Mouse (Mus musculus) MEL (cell line): ENCODE results near the gene Hmox2. TPM values are rescaled to one million over a fixed set of nuclear protein-coding genes. Genes with fewer than 3 reads are reported as not detected.

ENCODE experiments used
- DNase-seq: peaks from one replicate; pipeline ENCODE4 v3.0.0; 2011; ENCODE audit warnings: low read depth, low spot score
- H3K27ac ChIP-seq: 2 replicates; pipeline ENCODE4 v1.5.1; 2012; ENCODE audit warnings: low read depth, mild to moderate bottlenecking, control low read depth, low read length, moderate library complexity; ENCODE audit not compliant: control insufficient read depth
- H3K27me3 ChIP-seq, 2 experiments: fragments of 150-350 bp in 1 of 2; sonication (generic) in 1 of 2; 2 replicates each; pipeline ENCODE4 v1.6.1; 2012; ENCODE audit warnings: low read length in 2 of 2, mild to moderate bottlenecking in 2 of 2, improper control_type of control experiment in 1 of 2, moderate library complexity in 1 of 2; ENCODE audit not compliant: insufficient read depth in 2 of 2, control insufficient read depth in 1 of 2
- H3K36me3 ChIP-seq, 2 experiments: 2 replicates each; pipeline ENCODE4 v1.6.1; 2012 to 2014; ENCODE audit warnings: low read length in 2 of 2, improper control_type of control experiment in 1 of 2, inconsistent platforms in 1 of 2, mild to moderate bottlenecking in 1 of 2; ENCODE audit not compliant: insufficient read depth in 2 of 2, control insufficient read depth in 1 of 2
- H3K4me1 ChIP-seq, 2 experiments: fragments of 150-350 bp in 1 of 2; sonication (generic) in 1 of 2; 2 replicates each; pipeline ENCODE4 v1.6.1; 2012; ENCODE audit warnings: low read length in 2 of 2, improper control_type of control experiment in 1 of 2, mild to moderate bottlenecking in 1 of 2; ENCODE audit not compliant: insufficient read depth in 2 of 2, control insufficient read depth in 1 of 2
- H3K4me3 ChIP-seq, 2 experiments: fragments of 150-350 bp in 1 of 2; sonication (generic) in 1 of 2; 2 replicates each; pipeline ENCODE4 v1.5.1; 2012; ENCODE audit warnings: low read depth in 2 of 2, low read length in 2 of 2, mild to moderate bottlenecking in 2 of 2, moderate library complexity in 2 of 2, control low read depth in 1 of 2, improper control_type of control experiment in 1 of 2; ENCODE audit not compliant: control insufficient read depth in 1 of 2, insufficient read depth in 1 of 2
- H3K79me2 ChIP-seq: 2 replicates; pipeline ENCODE4 v1.6.1; 2012; ENCODE audit warnings: mild to moderate bottlenecking, low read length, moderate library complexity; ENCODE audit not compliant: control insufficient read depth, poor library complexity, insufficient read depth
- H3K9ac ChIP-seq: 2 replicates; pipeline ENCODE4 v1.6.1; 2012; ENCODE audit warnings: low read depth, mild to moderate bottlenecking, control low read depth, low read length, moderate library complexity; ENCODE audit not compliant: control insufficient read depth, poor library complexity, severe bottlenecking
- H3K9me3 ChIP-seq: fragments of 150-350 bp; sonication (generic); replicated peaks from 2 replicates; pipeline ENCODE4 v1.6.1; 2012; ENCODE audit warnings: mild to moderate bottlenecking, low read length, improper control_type of control experiment, moderate library complexity; ENCODE audit not compliant: insufficient read depth
- BHLHE40 ChIP-seq: IDR thresholded peaks from 2 replicates; pipeline ENCODE4 v1.6.1; 2012; ENCODE audit warnings: low read depth, mild to moderate bottlenecking, inconsistent platforms, low read length, improper control_type of control experiment, borderline replicate concordance
- CHD2 ChIP-seq: IDR thresholded peaks from 2 replicates; pipeline ENCODE4 v1.6.1; 2011; ENCODE audit warnings: low read length, improper control_type of control experiment
- ELF1 ChIP-seq: IDR thresholded peaks from 2 replicates; pipeline ENCODE4 v1.6.1; 2014; ENCODE audit warnings: low read depth, mild to moderate bottlenecking, inconsistent platforms, low read length, improper control_type of control experiment, moderate library complexity
- EP300 ChIP-seq, 2 experiments: IDR thresholded peaks; 2 replicates each; pipeline ENCODE4 v1.6.1; 2011; ENCODE audit warnings: improper control_type of control experiment in 2 of 2, low read length in 2 of 2, low read depth in 1 of 2, mild to moderate bottlenecking in 1 of 2
- ETS1 ChIP-seq: IDR thresholded peaks from 2 replicates; pipeline ENCODE4 v1.6.1; 2012; ENCODE audit warnings: low read depth, mild to moderate bottlenecking, inconsistent platforms, low read length, improper control_type of control experiment, moderate library complexity
- GATA1 ChIP-seq: IDR thresholded peaks from 2 replicates; pipeline ENCODE4 v1.6.1; 2011; ENCODE audit warnings: low read depth, low read length, improper control_type of control experiment
- HCFC1 ChIP-seq: IDR thresholded peaks from 2 replicates; pipeline ENCODE4 v1.6.1; 2012; ENCODE audit warnings: low read depth, mild to moderate bottlenecking, inconsistent platforms, low read length, improper control_type of control experiment, moderate library complexity
- KAT2A ChIP-seq: conservative IDR thresholded peaks from 2 replicates; pipeline ENCODE4 v1.6.1; 2012; ENCODE audit warnings: low read depth, low read length, improper control_type of control experiment, inconsistent platforms
- MAFK ChIP-seq: IDR thresholded peaks from 2 replicates; pipeline ENCODE4 v1.6.1; 2011; ENCODE audit warnings: low read depth, mild to moderate bottlenecking, low read length, improper control_type of control experiment, borderline replicate concordance
- MAX ChIP-seq: IDR thresholded peaks from 2 replicates; pipeline ENCODE4 v1.6.1; 2011; ENCODE audit warnings: low read length, improper control_type of control experiment
- MYC ChIP-seq: IDR thresholded peaks from 2 replicates; pipeline ENCODE4 v1.6.1; 2011; ENCODE audit warnings: low read depth, mild to moderate bottlenecking, low read length, improper control_type of control experiment, moderate library complexity
- NELFE ChIP-seq: IDR thresholded peaks from 2 replicates; pipeline ENCODE4 v1.6.1; 2011; ENCODE audit warnings: low read depth, low read length, improper control_type of control experiment
- NRF1 ChIP-seq: IDR thresholded peaks from 2 replicates; pipeline ENCODE4 v1.6.1; 2014; ENCODE audit warnings: low read depth, mild to moderate bottlenecking, inconsistent platforms, low read length, improper control_type of control experiment, moderate library complexity; ENCODE audit not compliant: poor library complexity, insufficient read depth, severe bottlenecking
- POLR2A ChIP-seq, 2 experiments: IDR thresholded peaks; 2 replicates each; pipeline ENCODE4 v1.6.1; 2011 to 2012; ENCODE audit warnings: low read length in 2 of 2, mild to moderate bottlenecking in 2 of 2, control low read depth in 1 of 2, improper control_type of control experiment in 1 of 2, low read depth in 1 of 2, moderate library complexity in 1 of 2; ENCODE audit not compliant: control insufficient read depth in 1 of 2, insufficient read depth in 1 of 2, poor library complexity in 1 of 2
- RCOR1 ChIP-seq: IDR thresholded peaks from 2 replicates; pipeline ENCODE4 v1.6.1; 2012; ENCODE audit warnings: low read depth, mild to moderate bottlenecking, inconsistent platforms, low read length, improper control_type of control experiment
- SIN3A ChIP-seq: IDR thresholded peaks from 2 replicates; pipeline ENCODE4 v1.6.1; 2012; ENCODE audit warnings: low read length, improper control_type of control experiment, inconsistent platforms
- TAL1 ChIP-seq: IDR thresholded peaks from 2 replicates; pipeline ENCODE4 v1.6.1; 2012; ENCODE audit warnings: mild to moderate bottlenecking, inconsistent platforms, low read length, moderate library complexity, mixed read lengths
- TBP ChIP-seq: IDR thresholded peaks from 2 replicates; pipeline ENCODE4 v1.8.0; 2011; ENCODE audit warnings: low read depth, low read length, improper control_type of control experiment
- TCF12 ChIP-seq: IDR thresholded peaks from 2 replicates; pipeline ENCODE4 v1.6.1; 2014; ENCODE audit warnings: low read depth, mild to moderate bottlenecking, inconsistent platforms, low read length, improper control_type of control experiment, moderate library complexity
- ZC3H11A ChIP-seq: IDR thresholded peaks from 2 replicates; pipeline ENCODE4 v1.6.1; 2012; ENCODE audit warnings: low read depth, mild to moderate bottlenecking, inconsistent platforms, low read length, improper control_type of control experiment
- ZMIZ1 ChIP-seq: IDR thresholded peaks from 2 replicates; pipeline ENCODE4 v1.6.1; 2012; ENCODE audit warnings: low read depth, mild to moderate bottlenecking, inconsistent platforms, low read length, improper control_type of control experiment, moderate library complexity
- polyA plus RNA-seq, 2 experiments: library from polyadenylated mRNA; stranded (reverse) in 1 of 2; unstranded in 1 of 2; fragments of >175 nt in 1 of 2; fragments of >200 nt in 1 of 2; gene quantifications; 2 replicates each; pipeline versions ENCODE4 v1.2.1 to v1.2.4; 2012; ENCODE audit warnings: low replicate concordance in 2 of 2, low read depth in 1 of 2; ENCODE audit not compliant: insufficient read length in 2 of 2, insufficient read depth in 1 of 2, missing spikeins in 1 of 2
- total RNA-seq: library from RNA; depleted of rRNA; stranded (reverse); fragments of 300-350 nt; gene quantifications from 2 replicates; pipeline ENCODE4 v1.2.3, GENCODE M21; 2012

Gene Hmox2
- total and polyA plus RNA-seq, 3 experiments = 41.5 to 75.0 TPM; not detected in 1

DNA sequence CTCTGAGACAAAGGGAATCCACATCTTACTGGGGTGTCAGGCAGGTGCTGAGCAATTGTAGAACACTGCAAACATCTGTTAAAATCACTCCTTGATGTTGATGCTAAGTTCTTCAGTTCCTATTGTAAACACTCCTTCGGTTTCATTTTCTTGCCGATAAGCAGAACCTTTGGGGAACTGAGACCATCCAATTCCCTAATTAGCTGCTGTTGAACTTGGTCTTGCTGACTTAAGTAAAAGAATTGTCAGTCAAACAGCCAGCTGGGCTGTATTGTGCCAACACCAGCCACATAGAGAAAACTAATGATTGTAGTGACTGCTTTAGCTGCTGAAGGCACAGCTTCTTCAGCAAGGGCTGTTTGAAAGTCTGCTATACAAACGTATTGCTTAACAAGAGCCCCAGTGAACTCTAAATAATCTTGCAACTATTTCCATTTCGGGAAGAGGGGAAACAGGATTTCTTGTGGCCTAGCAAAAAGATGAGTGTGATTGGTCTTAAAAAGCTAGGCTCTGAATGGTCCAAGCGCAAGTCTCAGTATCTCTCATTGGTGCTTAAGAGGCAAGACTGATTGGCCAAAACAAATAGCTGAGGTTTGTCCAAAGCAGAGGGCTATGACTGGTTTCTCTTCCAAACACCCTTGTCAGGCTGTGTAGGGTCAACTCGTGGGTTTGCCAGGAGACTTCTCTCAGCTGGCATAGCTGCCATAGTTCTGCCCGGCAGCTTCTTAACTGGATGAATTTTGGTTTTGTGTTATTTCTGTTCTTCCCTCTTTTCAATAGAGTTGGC lies 3.8 kb upstream of the Hmox2 start:
- H3K4me1 ChIP-seq = peaks cover 8 to 18% of the 10 kb centered on the region in 2 experiments; a peak in 3 of 4 replicates
- peak overlapping the region; percentile 32 to 54 for H3K4me3 ChIP-seq
- no peaks in the 10 kb centered on the region for H3K27me3 ChIP-seq
- peaks cover 23% of the 10 kb centered on the region for H3K79me2 ChIP-seq
- peak overlapping the region; percentile 31 for H3K9ac ChIP-seq
- peak; percentile 89 for DNase-seq
- H3K9me3 ChIP-seq = no peaks in the 10 kb centered on the region
- no peak for TF ChIP-seq GATA1
- no peak for TF ChIP-seq CHD2
- TF ChIP-seq ZMIZ1 = peak; percentile 35; the same call in 1 of the 2 replicates
- peak; percentile 56; the same call in 1 of the 2 replicates for TF ChIP-seq NELFE
- peak; percentile 21; the same call in 1 of the 2 replicates for TF ChIP-seq RCOR1
- peak; percentile 20; the same call in 1 of the 2 replicates for TF ChIP-seq SIN3A
- no peak for TF ChIP-seq ZC3H11A
- TF ChIP-seq POLR2A (IDR thresholded peaks at IDR 0.05; ENCODE audit: control insufficient read depth in 1 of 2, insufficient read depth in 1 of 2, low read depth in 1 of 2, low read length in 2 of 2, poor library complexity in 1 of 2) = peak in 1 of 2 experiments; percentile 40; a peak in 1 of 4 replicates
- TF ChIP-seq MAFK = no peak
- TF ChIP-seq, all 39 proteins: peak for 5
- Histone ChIP-seq H3K27ac (peak overlapping the region; percentile 81), H3K36me3 (peaks cover 0 to 24% of the 10 kb centered on the region in 2 experiments; a peak in 2 of 4 replicates)

DNA sequence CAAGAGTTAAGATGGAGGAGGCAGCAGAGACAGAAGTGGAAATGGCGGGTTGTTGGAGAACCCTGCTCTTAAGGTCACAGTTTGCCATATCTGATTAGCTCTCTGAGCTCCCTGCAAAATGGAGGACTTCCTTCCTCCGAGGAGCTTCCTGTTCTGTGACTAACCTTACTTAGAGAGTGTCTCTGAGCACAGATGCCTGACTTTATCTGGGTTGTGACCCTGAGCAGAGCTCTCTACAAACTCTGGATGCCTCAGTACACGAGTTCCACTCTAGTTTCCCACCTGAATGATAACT lies 3.3 kb upstream of the Hmox2 start:
- peak overlapping the region; percentile 32 to 54 for H3K4me3 ChIP-seq
- H3K79me2 ChIP-seq = peaks cover 20% of the 10 kb centered on the region
- TF ChIP-seq ZMIZ1 (peak; percentile 28; the same call in 1 of the 2 replicates), RCOR1 (0 out of 2 replicates have a peak, but pooled peaks have one; percentile 7), BHLHE40 (0 out of 2 replicates have a peak, but pooled peaks have one; percentile 22), MYC (0 out of 2 replicates have a peak, but pooled peaks have one; percentile 14), KAT2A (no peak), GATA1 (peak; percentile 75), TCF12 (peak; percentile 50; the same call in 1 of the 2 replicates), ZC3H11A (peak; percentile 13; the same call in 1 of the 2 replicates), HCFC1 (no peak; the same call in none of the 2 replicates), SIN3A (peak; percentile 11; the same call in 1 of the 2 replicates), TBP (peak; percentile 81; the same call in 1 of the 2 replicates), ELF1 (peak; percentile 38; the same call in 1 of the 2 replicates), EP300 (IDR thresholded peaks at IDR 0.05; ENCODE audit: low read depth in 1 of 2, low read length in 2 of 2) (peak in 1 of 2 experiments; percentile 52; a peak in 1 of 4 replicates), NRF1 (no peak), POLR2A (IDR thresholded peaks at IDR 0.05; ENCODE audit: control insufficient read depth in 1 of 2, insufficient read depth in 1 of 2, low read depth in 1 of 2, low read length in 2 of 2, poor library complexity in 1 of 2) (peak in 1 of 2 experiments; percentile 68; a peak in 2 of 4 replicates), TAL1 (peak; percentile 9; the same call in 1 of the 2 replicates), CHD2 (no peak), MAX (no peak), ETS1 (no peak)
- H3K9me3 ChIP-seq = no peaks in the 10 kb centered on the region
- H3K9ac ChIP-seq = peak overlapping the region; percentile 31
- H3K27ac ChIP-seq = peak overlapping the region; percentile 81
- H3K36me3 ChIP-seq = peaks cover 0 to 23% of the 10 kb centered on the region in 2 experiments; a peak in 2 of 4 replicates
- DNase-seq = peak; percentile 82
- no peaks in the 10 kb centered on the region for H3K27me3 ChIP-seq
- peaks cover 8 to 13% of the 10 kb centered on the region in 2 experiments for H3K4me1 ChIP-seq
